Mouse (Mus musculus) hindbrain, embryonic 14.5 days (tissue): ENCODE data around the gene Lmod3. TPM values are rescaled to one million over a fixed set of nuclear protein-coding genes. Genes with fewer than 3 reads are reported as not detected.

ENCODE experiments used
- ATAC-seq: fragments of 200-750 bp; cut with Nextera tagmentation; 2 replicates; pipeline ENCODE4 v1.8.0; 2017; ENCODE audit warnings: moderate number of reproducible peaks, mild to moderate bottlenecking, moderate TSS enrichment, moderate library complexity; ENCODE audit not compliant: low FRiP score
- DNase-seq: peaks from one replicate; pipeline ENCODE4 v3.0.0-alpha.2; 2015; ENCODE audit warnings: low spot score
- H3K27ac ChIP-seq: fragments of 300-500 bp; sonication (generic); 2 replicates; pipeline ENCODE4 v1.5.1; 2014; ENCODE audit warnings: mild to moderate bottlenecking, moderate library complexity
- H3K27me3 ChIP-seq: fragments of 300-500 bp; sonication (generic); 2 replicates; pipeline ENCODE4 v1.6.1; 2014; ENCODE audit warnings: mild to moderate bottlenecking, low read length, mixed read lengths; ENCODE audit not compliant: control insufficient read depth, insufficient read depth
- H3K36me3 ChIP-seq: fragments of 300-500 bp; sonication (generic); replicated peaks from 2 replicates; pipeline ENCODE4 v1.6.1; 2014; ENCODE audit not compliant: control insufficient read depth, insufficient read depth
- H3K4me1 ChIP-seq: fragments of 300-500 bp; sonication (generic); replicated peaks from 2 replicates; pipeline ENCODE4 v1.6.1; 2014; ENCODE audit warnings: antibody characterized with exemption, low read length, mixed read lengths; ENCODE audit not compliant: control insufficient read depth, insufficient read depth
- H3K4me2 ChIP-seq: fragments of 300-500 bp; sonication (generic); replicated peaks from 2 replicates; pipeline ENCODE4 v1.6.1; 2014; ENCODE audit warnings: mild to moderate bottlenecking, moderate library complexity
- H3K4me3 ChIP-seq: fragments of 300-500 bp; sonication (generic); replicated peaks from 2 replicates; pipeline ENCODE4 v1.5.1; 2014; ENCODE audit warnings: mild to moderate bottlenecking, low read length
- H3K9ac ChIP-seq: fragments of 300-500 bp; sonication (generic); 2 replicates; pipeline ENCODE4 v1.6.1; 2014
- H3K9me3 ChIP-seq: fragments of 300-500 bp; sonication (generic); 2 replicates; pipeline ENCODE4 v1.6.1; 2016; ENCODE audit warnings: low read length; ENCODE audit not compliant: control insufficient read depth
- WGBS: fragments of 180-500 bp; shearing (Covaris S2); extraction: QIAGEN DNeasy Blood & Tissue Kit; methylation state at CpG from one replicate; pipeline ENCODE4 v1.1.7; 2014; 5-methylcytosine and 5-hydroxymethylcytosine counted together
- polyA plus RNA-seq: library from polyadenylated mRNA; unstranded; fragments of >200 nt; fragmentation: Nextera tagmentation; extraction: Ambion mirVana; gene quantifications from 2 replicates; pipeline ENCODE4 v1.2.1, GENCODE M21; 2014

Lmod3 gene
- polyA plus RNA-seq, 1 experiment from 2014 or later: not detected

GRCm38 (mm10) chr6:97292096-97292495 is 39.5 kb upstream of the Lmod3 start:
- DNase-seq (no peak), ATAC-seq (no peak)
- no peak overlapping the region for H3K4me3 ChIP-seq
- no peaks in the 10 kb centered on the region for H3K27me3 ChIP-seq
- 95% methylated on average over 3 of the region's 3 CpGs for WGBS
- H3K9ac ChIP-seq: no peak overlapping the region
- no peak overlapping the region for H3K27ac ChIP-seq
- H3K4me2 ChIP-seq: no peak overlapping the region
- H3K4me1 ChIP-seq: no peaks in the 10 kb centered on the region
- peaks cover 50% of the 10 kb centered on the region for H3K36me3 ChIP-seq
- H3K9me3 ChIP-seq: no peaks in the 10 kb centered on the region

- 69% methylated on average over 21 of the region's 21 CpGs for WGBS
- Histone ChIP-seq H3K36me3 (peaks cover 44% of the 10 kb centered on the region), H3K27ac (no peak overlapping the region), H3K4me2 (no peak overlapping the region), H3K4me3 (no peak overlapping the region), H3K4me1 (no peaks in the 10 kb centered on the region), H3K27me3 (no peaks in the 10 kb centered on the region), H3K9me3 (no peaks in the 10 kb centered on the region), H3K9ac (no peak overlapping the region)
- DNase-seq (no peak), ATAC-seq (no peak)
These were observed 38.8 kb upstream of the Lmod3 start for GRCm38 (mm10) chr6:97291159-97291908.

- Histone ChIP-seq H3K27me3 (no peaks in the 10 kb centered on the region), H3K9me3 (no peaks in the 10 kb centered on the region), H3K9ac (no peak overlapping the region), H3K4me3 (no peak overlapping the region), H3K27ac (no peak overlapping the region), H3K36me3 (peaks cover 43% of the 10 kb centered on the region), H3K4me1 (no peaks in the 10 kb centered on the region), H3K4me2 (no peak overlapping the region)
- DNase-seq (no peak), ATAC-seq (no peak)
- WGBS: 60% methylated on average over 3 of the region's 3 CpGs
These were observed 38.1 kb upstream of the Lmod3 start for GRCm38 (mm10) chr6:97290687-97291086.

- no peak for DNase-seq
- Histone ChIP-seq H3K4me1 (no peaks in the 10 kb centered on the region), H3K9ac (no peak overlapping the region), H3K27me3 (no peaks in the 10 kb centered on the region), H3K36me3 (peaks cover 35% of the 10 kb centered on the region), H3K4me3 (no peak overlapping the region), H3K9me3 (no peaks in the 10 kb centered on the region), H3K4me2 (no peak overlapping the region), H3K27ac (no peak overlapping the region)
- ATAC-seq: no peak
- 92% methylated on average over 4 of the region's 4 CpGs for WGBS
These were observed 37.3 kb upstream of the Lmod3 start for GRCm38 (mm10) chr6:97289838-97290237.

GRCm38 (mm10) chr6:97289316-97289820 is 36.8 kb upstream of the Lmod3 start:
- H3K9ac ChIP-seq: no peak overlapping the region
- no peak overlapping the region for H3K4me3 ChIP-seq

GRCm38 (mm10) chr6:97288047-97288855 is 35.7 kb upstream of the Lmod3 start:
- Histone ChIP-seq H3K4me2 (no peak overlapping the region), H3K4me3 (no peak overlapping the region), H3K9me3 (no peaks in the 10 kb centered on the region), H3K4me1 (no peaks in the 10 kb centered on the region), H3K27me3 (no peaks in the 10 kb centered on the region), H3K27ac (no peak overlapping the region), H3K9ac (no peak overlapping the region), H3K36me3 (peaks cover 29% of the 10 kb centered on the region)
- DNase-seq (no peak), ATAC-seq (no peak)
- 77% methylated on average over 19 of the region's 19 CpGs for WGBS

More at GRCm38 (mm10) chr6:97289316-97289820, 36.8 kb upstream of the Lmod3 start:
- Histone ChIP-seq H3K27ac (no peak overlapping the region), H3K4me1 (no peaks in the 10 kb centered on the region), H3K27me3 (no peaks in the 10 kb centered on the region), H3K36me3 (peaks cover 31% of the 10 kb centered on the region), H3K4me2 (no peak overlapping the region), H3K9me3 (no peaks in the 10 kb centered on the region)
- WGBS: 82% methylated on average over 10 of the region's 10 CpGs
- DNase-seq: no peak
- no peak for ATAC-seq

DNA sequence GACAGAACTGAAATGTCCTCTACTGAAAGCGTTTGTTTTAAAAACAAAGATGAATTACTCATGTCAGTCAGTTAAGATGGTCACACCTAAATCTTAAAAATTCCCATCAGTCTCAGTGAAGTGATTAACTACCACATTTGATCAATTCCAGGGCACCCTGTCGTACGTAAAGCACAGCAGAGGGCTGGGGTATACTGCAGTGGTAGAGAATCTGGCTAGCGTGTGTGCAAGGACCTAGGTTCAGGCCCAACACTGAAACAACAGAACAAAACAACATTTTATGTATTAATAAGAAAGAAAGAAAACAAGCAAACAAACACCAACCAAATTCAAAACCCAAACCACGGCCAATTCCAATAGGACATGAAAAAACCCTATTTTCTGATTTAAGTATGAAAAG is 33.8 kb upstream of the Lmod3 start:
- Histone ChIP-seq H3K27me3 (no peaks in the 10 kb centered on the region), H3K27ac (no peak overlapping the region), H3K4me2 (no peak overlapping the region), H3K9me3 (no peaks in the 10 kb centered on the region), H3K4me3 (no peak overlapping the region), H3K36me3 (peaks cover 16% of the 10 kb centered on the region), H3K4me1 (no peaks in the 10 kb centered on the region), H3K9ac (no peak overlapping the region)
- DNase-seq (no peak), ATAC-seq (no peak)
- WGBS: 92% methylated on average over 5 of the region's 5 CpGs

- Histone ChIP-seq H3K4me3 (no peak overlapping the region), H3K4me1 (0 out of 2 replicates have a peak, but pooled peaks cover 3% of the 10 kb centered on the region), H3K4me2 (no peak overlapping the region), H3K27ac (no peak overlapping the region), H3K36me3 (peaks cover 14% of the 10 kb centered on the region; the same call in 1 of the 2 replicates), H3K9ac (no peak overlapping the region), H3K9me3 (no peaks in the 10 kb centered on the region), H3K27me3 (no peaks in the 10 kb centered on the region)
- DNase-seq (no peak), ATAC-seq (no peak)
- 97% methylated on average over 1 of the region's 1 CpGs for WGBS
These were observed 31.1 kb upstream of the Lmod3 start for GRCm38 (mm10) chr6:97283676-97284075.

DNA sequence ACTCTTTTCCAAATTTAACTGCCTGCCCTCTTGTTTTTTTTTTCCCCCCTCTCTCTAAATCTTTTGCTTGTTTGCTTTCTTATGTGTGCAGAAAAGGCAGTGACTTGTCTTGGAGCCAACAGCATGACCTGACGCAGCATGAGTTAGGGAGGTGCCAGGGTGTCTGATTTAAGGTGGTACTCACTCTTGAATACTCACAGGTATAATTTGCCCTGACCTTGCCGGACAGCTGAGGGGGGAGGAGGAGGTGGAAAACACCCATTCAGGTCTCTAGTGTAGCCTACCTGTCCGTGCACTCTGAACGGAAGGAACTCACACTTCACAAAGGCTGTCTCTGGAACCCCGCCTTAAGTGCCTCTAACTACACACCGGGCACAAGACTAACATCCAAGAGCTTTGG is 26.3 kb upstream of the Lmod3 start:
- ATAC-seq: no peak
- H3K9me3 ChIP-seq: no peaks in the 10 kb centered on the region
- no peak overlapping the region for H3K9ac ChIP-seq
- H3K27me3 ChIP-seq: no peaks in the 10 kb centered on the region
- no peak overlapping the region for H3K27ac ChIP-seq
- no peak for DNase-seq
- H3K4me1 ChIP-seq: peaks cover 22% of the 10 kb centered on the region; the same call in 1 of the 2 replicates
- no peak overlapping the region for H3K4me2 ChIP-seq
- no peak overlapping the region for H3K4me3 ChIP-seq
- WGBS: 47% methylated on average over 6 of the region's 6 CpGs
- no peaks in the 10 kb centered on the region for H3K36me3 ChIP-seq
